Mouse (Mus musculus) forebrain, embryonic 14.5 days (tissue): ENCODE results near the gene Aloxe3. TPM values are rescaled to one million over a fixed set of nuclear protein-coding genes. Genes with fewer than 3 reads are reported as not detected.

Experiments used
- ATAC-seq: fragments of 200-750 bp; cut with Nextera tagmentation; 2 replicates; pipeline ENCODE4 v1.8.0; 2017; ENCODE audit warnings: mild to moderate bottlenecking, moderate library complexity
- DNase-seq: peaks from one replicate; pipeline ENCODE4 v3.0.0-alpha.2; 2015; ENCODE audit warnings: low spot score
- H3K27ac ChIP-seq: fragments of 300-500 bp; sonication (generic); 2 replicates; pipeline ENCODE4 v1.5.1; 2014; ENCODE audit warnings: low read depth, mild to moderate bottlenecking, control low read depth, low read length, moderate library complexity
- H3K27me3 ChIP-seq: fragments of 300-500 bp; sonication (generic); replicated peaks from 2 replicates; pipeline ENCODE4 v1.6.1; 2014; ENCODE audit warnings: low read length, control low read depth, mixed read lengths; ENCODE audit not compliant: control insufficient read depth, insufficient read depth
- H3K36me3 ChIP-seq: fragments of 300-500 bp; sonication (generic); 2 replicates; pipeline ENCODE4 v1.6.1; 2014; ENCODE audit warnings: low read length, control low read depth; ENCODE audit not compliant: control insufficient read depth, insufficient read depth
- H3K4me1 ChIP-seq: fragments of 300-500 bp; sonication (generic); 2 replicates; pipeline ENCODE4 v1.6.1; 2014; ENCODE audit warnings: antibody characterized with exemption, low read length, control low read depth; ENCODE audit not compliant: control insufficient read depth, insufficient read depth
- H3K4me2 ChIP-seq: fragments of 300-500 bp; sonication (generic); 2 replicates; pipeline ENCODE4 v1.6.1; 2014; ENCODE audit warnings: mild to moderate bottlenecking, control low read depth, low read length
- H3K4me3 ChIP-seq: fragments of 300-500 bp; sonication (generic); 2 replicates; pipeline ENCODE4 v1.5.1; 2014; ENCODE audit warnings: low read depth, low read length, control low read depth
- H3K9ac ChIP-seq: fragments of 300-500 bp; sonication (generic); 2 replicates; pipeline ENCODE4 v1.6.1; 2014; ENCODE audit warnings: mild to moderate bottlenecking, low read length, control low read depth, moderate library complexity
- H3K9me3 ChIP-seq: fragments of 300-500 bp; sonication (generic); replicated peaks from 2 replicates; pipeline ENCODE4 v1.6.1; 2016; ENCODE audit warnings: low read length, control low read depth, mixed read lengths; ENCODE audit not compliant: control insufficient read depth
- WGBS: fragments of 180-500 bp; shearing (Covaris S2); extraction: QIAGEN DNeasy Blood & Tissue Kit; methylation state at CpG from one replicate; pipeline ENCODE4 v1.1.7; 2014; 5-methylcytosine and 5-hydroxymethylcytosine counted together
- polyA plus RNA-seq: library from polyadenylated mRNA; unstranded; fragments of >200 nt; fragmentation: Nextera tagmentation; extraction: Ambion mirVana; gene quantifications from 2 replicates; pipeline ENCODE4 v1.2.1, GENCODE M21; 2014

The Aloxe3 gene
- polyA plus RNA-seq, 1 experiment from 2014 or later, result 0.94 TPM

DNA sequence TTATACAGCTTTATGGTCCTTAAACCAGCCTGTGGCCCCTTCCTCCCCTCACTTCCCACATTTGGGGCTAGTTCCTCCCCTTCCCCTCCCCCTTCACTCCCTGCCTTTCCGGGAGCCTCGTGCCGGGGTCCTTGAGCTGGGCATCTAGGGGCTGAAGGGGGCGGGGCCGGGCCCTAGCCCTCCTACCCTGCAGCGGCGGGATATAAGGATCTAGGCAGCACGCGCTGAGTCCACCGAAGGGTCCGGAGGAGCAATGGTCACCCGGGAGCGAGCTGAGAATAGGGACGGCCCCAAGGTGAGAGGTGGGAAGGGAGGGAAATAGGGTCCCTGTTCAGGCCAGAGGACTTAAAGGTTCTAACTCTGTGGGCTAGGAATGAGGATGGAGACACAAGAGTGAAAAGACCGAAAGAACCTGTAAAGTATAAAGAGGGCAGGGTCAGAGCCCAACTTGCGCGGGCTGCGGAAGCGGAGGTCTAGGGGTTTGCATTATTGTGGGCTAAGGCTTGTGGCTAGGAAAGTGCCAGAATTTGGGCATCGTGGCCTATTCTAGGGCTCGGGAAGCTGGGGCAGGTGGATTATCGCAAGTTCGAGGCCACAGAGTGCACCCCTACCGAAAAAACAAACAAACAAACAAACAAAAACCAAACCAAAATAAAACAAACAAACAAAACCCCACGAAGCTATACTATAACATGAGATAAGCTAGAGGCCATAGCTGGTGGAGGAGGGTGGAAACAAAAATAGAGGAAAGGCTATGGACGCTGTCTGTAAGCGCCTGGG, 5.3 kb upstream of the Aloxe3 start, which contains the start of gene Hes7:
Hes7 (plus strand) TSS at position 184 of the 780 bp plus-strand sequence.
- DNase-seq, result no peak
- H3K4me3 ChIP-seq, result peak within 1 kb of the TSS; percentile 77
- no peaks in the 10 kb centered on the region for H3K9me3 ChIP-seq
- no peaks in the 10 kb centered on the region for H3K36me3 ChIP-seq
- 3% methylated on average over 27 of the region's 27 CpGs for whole genome bisulfite sequencing
- peaks cover 6% of the 10 kb centered on the region; the same call in 1 of the 2 replicates for H3K27me3 ChIP-seq
- H3K27ac ChIP-seq, result no peak within 1 kb of the TSS
- peaks cover 12% of the 10 kb centered on the region; the same call in 1 of the 2 replicates for H3K4me1 ChIP-seq
- peak within 1 kb of the TSS; percentile 94 for H3K4me2 ChIP-seq
- H3K9ac ChIP-seq, result peak within 1 kb of the TSS; percentile 72
- no peak for ATAC-seq

DNA sequence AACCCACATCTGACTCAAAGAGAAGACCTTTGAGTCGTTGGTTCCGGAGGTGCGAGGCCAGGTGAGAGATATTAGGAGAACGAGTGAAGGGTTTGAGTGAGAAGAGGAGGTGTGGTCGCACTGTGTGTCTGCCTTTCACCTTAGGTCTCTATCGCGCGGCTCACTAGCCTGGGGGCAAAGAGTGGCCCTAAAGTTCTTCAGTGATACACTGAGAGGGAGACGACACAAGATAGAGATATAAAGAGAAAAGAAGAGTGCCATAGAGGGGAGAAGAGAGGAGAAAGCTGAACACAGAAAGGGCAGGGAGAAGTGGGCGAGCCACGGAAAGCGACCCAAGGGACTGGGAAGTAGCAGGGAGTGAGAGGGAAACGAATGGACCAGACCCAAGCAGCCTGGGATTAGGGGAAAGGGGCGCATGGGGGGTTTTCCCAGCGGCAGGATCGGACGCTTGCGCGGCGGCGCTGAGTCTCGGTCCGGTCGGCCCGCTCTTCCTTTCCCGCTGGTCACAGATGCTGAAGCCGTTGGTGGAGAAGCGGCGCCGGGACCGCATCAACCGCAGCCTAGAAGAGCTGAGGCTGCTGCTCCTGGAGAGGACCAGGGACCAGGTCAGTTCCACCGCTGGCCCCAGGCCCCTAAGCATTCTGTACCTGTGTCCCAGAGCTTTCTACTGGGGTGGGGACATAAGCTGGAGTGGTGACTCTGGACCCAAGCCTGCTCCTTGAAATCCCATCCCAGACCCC, 4.5 kb upstream of the Aloxe3 start:
- ATAC-seq, result no peak
- WGBS, result under 1% methylated on average over 33 of the region's 33 CpGs
- Histone ChIP-seq H3K4me2 (peak overlapping the region; percentile 94), H3K4me3 (peak overlapping the region; percentile 77), H3K36me3 (no peaks in the 10 kb centered on the region), H3K4me1 (peaks cover 15% of the 10 kb centered on the region; the same call in 1 of the 2 replicates), H3K9ac (peak overlapping the region; percentile 72), H3K27ac (no peak overlapping the region), H3K9me3 (no peaks in the 10 kb centered on the region), H3K27me3 (peaks cover 6% of the 10 kb centered on the region; the same call in 1 of the 2 replicates)
- DNase-seq, result no peak

DNA sequence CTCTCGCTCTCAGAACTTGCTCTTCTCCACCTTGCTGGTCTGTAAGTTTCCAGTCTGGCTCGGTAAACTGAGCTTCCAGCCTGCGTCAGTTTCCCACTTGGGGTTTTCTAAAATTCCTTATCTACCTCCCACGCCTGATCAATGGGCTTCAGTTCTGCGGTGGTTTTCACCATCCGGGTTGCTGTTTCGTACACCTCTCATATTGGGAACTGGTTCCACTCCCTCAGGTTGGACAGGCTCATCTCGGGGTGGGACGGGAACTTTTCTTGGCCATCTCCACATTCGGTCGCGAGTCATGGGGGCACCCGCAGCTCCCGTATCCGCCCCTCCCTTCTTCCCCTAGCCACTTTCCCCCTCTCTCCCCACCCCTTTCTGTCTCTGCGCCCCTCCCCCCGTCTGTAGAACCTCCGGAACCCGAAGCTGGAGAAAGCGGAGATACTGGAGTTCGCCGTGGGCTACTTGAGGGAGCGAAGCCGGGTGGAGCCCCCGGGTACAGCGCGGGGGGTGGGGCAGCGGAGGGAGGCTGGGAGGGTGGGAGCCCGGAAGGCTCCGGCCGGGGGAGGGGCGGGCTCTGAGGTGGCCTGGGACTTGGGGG, 3.9 kb upstream of the Aloxe3 start:
- ATAC-seq (no peak), DNase-seq (peak; percentile 63)
- Histone ChIP-seq H3K4me2 (peak overlapping the region; percentile 94), H3K27me3 (peaks cover 6% of the 10 kb centered on the region; the same call in 1 of the 2 replicates), H3K27ac (peak overlapping the region; percentile 55; the same call in 1 of the 2 replicates), H3K4me3 (peak overlapping the region; percentile 77), H3K4me1 (peaks cover 15% of the 10 kb centered on the region; the same call in 1 of the 2 replicates), H3K9me3 (no peaks in the 10 kb centered on the region), H3K36me3 (no peaks in the 10 kb centered on the region), H3K9ac (peak overlapping the region; percentile 72)
- 1% methylated on average over 31 of the region's 32 CpGs for WGBS

DNA sequence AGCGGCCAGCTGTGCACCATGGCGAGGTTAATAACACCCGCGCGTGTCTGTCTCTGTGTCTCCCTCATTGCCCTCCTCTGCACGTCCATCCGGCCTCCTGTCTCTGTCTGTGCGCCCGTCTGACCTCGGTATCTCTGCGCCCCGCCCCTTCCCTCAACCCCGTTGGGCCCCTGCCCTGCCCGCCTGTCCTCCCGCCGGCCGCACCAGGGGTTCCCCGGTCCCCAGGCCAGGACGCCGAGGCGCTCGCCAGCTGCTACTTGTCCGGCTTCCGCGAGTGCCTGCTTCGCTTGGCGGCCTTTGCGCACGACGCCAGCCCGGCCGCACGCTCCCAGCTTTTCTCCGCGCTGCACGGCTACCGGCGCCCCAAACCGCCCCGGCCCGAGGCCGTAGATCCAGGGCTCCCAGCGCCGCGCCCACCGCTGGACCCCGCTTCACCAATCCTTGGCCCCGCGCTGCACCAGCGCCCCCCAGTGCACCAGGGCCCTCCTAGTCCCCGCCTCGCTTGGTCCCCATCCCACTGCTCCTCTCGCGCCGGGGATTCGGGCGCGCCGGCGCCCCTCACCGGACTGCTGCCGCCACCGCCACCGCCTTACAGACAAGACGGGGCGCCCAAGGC, 3.3 kb upstream of the Aloxe3 start, which contains the start of gene 9130213A22Rik:
9130213A22Rik (minus strand) TSS at position 254 of the 616 bp plus-strand sequence.
- Histone ChIP-seq H3K4me3 (peak within 1 kb of the TSS; percentile 77), H3K27ac (peak within 1 kb of the TSS; percentile 55; the same call in 1 of the 2 replicates), H3K27me3 (peaks cover 6% of the 10 kb centered on the region; the same call in 1 of the 2 replicates), H3K4me2 (peak within 1 kb of the TSS; percentile 94), H3K4me1 (peaks cover 15% of the 10 kb centered on the region; the same call in 1 of the 2 replicates), H3K36me3 (no peaks in the 10 kb centered on the region), H3K9ac (peak within 1 kb of the TSS; percentile 72), H3K9me3 (no peaks in the 10 kb centered on the region)
- ATAC-seq (peak; percentile 64), DNase-seq (peak; percentile 90)
- WGBS, result under 1% methylated on average over 65 of the region's 66 CpGs

DNA sequence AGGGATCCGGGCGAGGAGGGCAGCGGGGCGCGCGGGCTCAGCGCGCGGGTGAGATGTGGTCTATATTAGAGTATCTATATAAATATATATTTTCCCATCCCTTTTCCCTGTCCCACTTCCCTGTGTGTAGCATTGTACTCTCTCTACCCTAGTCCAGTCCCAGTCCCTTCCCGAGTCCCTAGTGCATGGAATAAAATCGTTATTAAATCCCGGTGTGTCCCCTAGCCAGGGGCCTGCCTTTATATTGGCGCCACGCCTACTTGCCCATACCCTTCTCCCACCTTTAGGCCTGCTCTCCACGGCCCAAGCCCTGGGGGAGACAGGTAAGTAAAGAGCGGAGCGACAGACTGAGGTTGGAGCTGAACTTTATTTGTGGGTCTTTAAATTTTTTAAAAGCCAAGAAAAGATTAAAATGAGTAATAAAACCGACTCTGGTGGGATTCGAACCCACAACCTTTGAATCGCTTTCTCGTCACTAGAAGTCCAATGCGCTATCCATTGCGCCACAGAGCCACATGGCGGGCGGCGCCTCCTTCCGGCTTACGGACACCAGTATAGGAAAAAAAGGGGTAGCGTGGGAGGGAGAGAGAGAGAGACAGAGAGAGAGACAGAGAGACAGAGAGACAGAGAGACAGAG, 2.5 kb upstream of the Aloxe3 start:
- H3K27ac ChIP-seq, result peak overlapping the region; percentile 55; the same call in 1 of the 2 replicates
- H3K36me3 ChIP-seq, result no peaks in the 10 kb centered on the region
- H3K9me3 ChIP-seq, result no peaks in the 10 kb centered on the region
- peaks cover 6% of the 10 kb centered on the region; the same call in 1 of the 2 replicates for H3K27me3 ChIP-seq
- H3K4me2 ChIP-seq, result peak overlapping the region; percentile 94
- peak overlapping the region; percentile 72 for H3K9ac ChIP-seq
- DNase-seq, result peak; percentile 92
- peaks cover 15% of the 10 kb centered on the region; the same call in 1 of the 2 replicates for H3K4me1 ChIP-seq
- WGBS, result under 1% methylated on average over 29 of the region's 29 CpGs
- ATAC-seq, result peak; percentile 6
- H3K4me3 ChIP-seq, result peak overlapping the region; percentile 77

DNA sequence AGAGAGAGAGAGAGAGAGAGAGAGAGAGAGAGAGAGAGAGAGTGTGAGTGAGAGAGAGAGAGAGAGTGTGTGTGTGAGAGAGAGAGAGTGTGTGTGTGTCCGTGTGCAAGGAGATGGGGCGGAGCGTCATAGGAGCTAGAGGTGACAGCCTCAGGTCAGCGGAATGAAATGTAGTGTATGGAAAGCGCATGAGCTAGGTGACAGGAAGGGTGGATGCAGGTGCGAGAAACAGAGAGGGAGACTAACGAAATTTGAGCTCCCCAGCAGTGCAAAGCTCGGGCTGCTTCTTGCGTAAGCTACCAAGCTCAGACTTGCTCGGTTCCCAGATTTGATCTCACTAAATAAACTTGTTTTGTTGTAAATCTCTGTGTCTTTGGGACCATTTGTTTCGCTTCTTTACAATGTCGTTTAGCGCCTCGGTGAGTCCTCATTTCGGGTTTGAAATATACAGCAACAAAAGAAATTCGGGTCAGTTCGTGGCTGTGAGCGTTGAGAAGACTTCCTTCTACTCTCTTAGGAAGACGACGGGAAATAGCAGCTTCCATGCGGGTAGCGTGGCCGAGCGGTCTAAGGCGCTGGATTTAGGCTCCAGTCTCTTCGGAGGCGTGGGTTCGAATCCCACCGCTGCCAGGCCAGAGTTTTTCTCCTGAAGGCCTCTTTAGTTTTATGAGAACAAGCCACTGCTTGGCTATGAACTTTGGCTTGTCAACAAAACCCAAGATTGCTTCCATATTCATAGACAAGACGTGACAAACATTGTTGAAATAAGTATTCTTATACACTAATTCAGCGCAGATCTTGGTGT, 1.8 kb upstream of the Aloxe3 start:
- H3K36me3 ChIP-seq, result no peaks in the 10 kb centered on the region
- DNase-seq (peak; percentile 96), ATAC-seq (peak; percentile 65)
- H3K4me2 ChIP-seq, result peak overlapping the region; percentile 94
- H3K27ac ChIP-seq, result peak overlapping the region; percentile 74
- H3K9me3 ChIP-seq, result no peaks in the 10 kb centered on the region
- under 1% methylated on average over 31 of the region's 31 CpGs for WGBS
- peak overlapping the region; percentile 77 for H3K4me3 ChIP-seq
- peak overlapping the region; percentile 59 for H3K9ac ChIP-seq
- H3K4me1 ChIP-seq, result peaks cover 14% of the 10 kb centered on the region; the same call in 1 of the 2 replicates
- H3K27me3 ChIP-seq, result peaks cover 6% of the 10 kb centered on the region; the same call in 1 of the 2 replicates

DNA sequence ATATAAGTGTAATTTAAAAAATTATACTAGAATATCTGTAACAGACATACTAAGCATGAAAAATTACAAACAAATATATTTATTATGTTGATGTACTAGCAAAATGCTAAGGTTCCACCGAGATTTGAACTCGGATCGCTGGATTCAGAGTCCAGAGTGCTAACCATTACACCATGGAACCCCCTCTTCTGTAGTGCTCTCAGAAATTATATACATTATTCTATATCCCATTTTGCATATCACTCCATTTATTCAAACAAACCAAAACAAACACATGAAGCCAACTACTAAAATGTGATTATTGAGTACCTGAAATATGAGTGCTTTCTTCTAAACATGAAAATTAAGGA, 1.2 kb upstream of the Aloxe3 start:
- Histone ChIP-seq H3K27ac (no peak overlapping the region), H3K9me3 (no peaks in the 10 kb centered on the region), H3K4me2 (peak overlapping the region; percentile 94), H3K27me3 (peaks cover 6% of the 10 kb centered on the region; the same call in 1 of the 2 replicates), H3K9ac (no peak overlapping the region), H3K4me1 (peaks cover 13% of the 10 kb centered on the region; the same call in 1 of the 2 replicates), H3K36me3 (no peaks in the 10 kb centered on the region), H3K4me3 (peak overlapping the region; percentile 77)
- DNase-seq, result peak; percentile 93
- peak; percentile 58 for ATAC-seq
- under 1% methylated on average over 3 of the region's 3 CpGs for WGBS
